Mouse (Mus musculus) megakaryocyte, embryonic 14.5 days (primary cell): ENCODE data around the gene Spem2. TPM values are rescaled to one million over a fixed set of nuclear protein-coding genes. Genes with fewer than 3 reads are reported as not detected.

ENCODE experiments used
- H3K27me3 ChIP-seq: replicated peaks from 2 replicates; pipeline ENCODE3; 2012; ENCODE audit warnings: inconsistent platforms
- H3K36me3 ChIP-seq: replicated peaks from 2 replicates; pipeline ENCODE3; 2012; ENCODE audit warnings: low read length, inconsistent platforms, mixed read lengths
- H3K4me1 ChIP-seq: 2 replicates; pipeline ENCODE4 v1.6.1; 2012; ENCODE audit warnings: inconsistent platforms
- H3K4me3 ChIP-seq: replicated peaks from 2 replicates; pipeline ENCODE3; 2012; ENCODE audit warnings: moderate library complexity, mild to moderate bottlenecking, inconsistent platforms
- H3K9me3 ChIP-seq: 2 replicates; pipeline ENCODE4 v1.6.1; 2012; ENCODE audit warnings: inconsistent platforms
- FLI1 ChIP-seq: IDR thresholded peaks from 2 replicates; pipeline ENCODE4 v1.6.1; 2012; ENCODE audit warnings: low read length, inconsistent platforms, mixed read lengths
- GATA1 ChIP-seq: IDR thresholded peaks from 3 replicates; pipeline ENCODE4 v1.6.1; 2012; ENCODE audit warnings: mixed read lengths, low read length, inconsistent platforms, borderline replicate concordance
- polyA plus RNA-seq: library from polyadenylated mRNA; stranded (reverse); fragments of >175 nt; gene quantifications from 2 replicates; pipeline ENCODE4 v1.2.3, GENCODE M21; 2012; ENCODE audit warnings: low replicate concordance; ENCODE audit not compliant: insufficient read depth

Spem2 gene
- polyA plus RNA-seq, 1 experiment = not detected

DNA sequence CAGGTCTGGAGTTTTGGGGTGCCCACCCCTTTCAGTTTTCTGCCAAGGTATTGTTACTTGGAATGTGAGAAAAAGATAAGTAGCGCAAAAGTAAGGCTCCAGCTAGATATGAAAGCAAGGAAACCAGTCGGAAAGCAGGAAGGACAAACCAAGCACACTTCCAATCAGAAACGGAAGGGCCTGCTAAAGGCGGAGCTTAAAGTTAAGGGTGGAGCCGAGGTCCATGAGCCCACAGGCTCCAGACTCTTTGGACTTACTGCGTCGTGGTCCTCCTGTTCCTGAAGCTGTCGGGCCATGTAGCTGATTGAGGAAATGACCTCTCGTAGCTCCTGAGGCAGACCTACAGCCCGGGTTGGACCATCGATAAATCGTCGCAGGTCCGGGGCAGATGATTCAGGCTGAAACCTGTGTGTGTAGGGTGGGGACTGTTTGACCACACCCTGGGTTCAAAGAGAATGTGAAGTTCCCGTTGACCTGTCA is 33.4 kb downstream of the Spem2 start:
- Histone ChIP-seq H3K9me3 (no peaks in the 10 kb centered on the region), H3K4me3 (peak overlapping the region; percentile 79), H3K27me3 (peaks cover 31% of the 10 kb centered on the region), H3K4me1 (peaks cover 17% of the 10 kb centered on the region), H3K36me3 (no peaks in the 10 kb centered on the region)
- no peak for TF ChIP-seq FLI1
- no peak for TF ChIP-seq GATA1

DNA sequence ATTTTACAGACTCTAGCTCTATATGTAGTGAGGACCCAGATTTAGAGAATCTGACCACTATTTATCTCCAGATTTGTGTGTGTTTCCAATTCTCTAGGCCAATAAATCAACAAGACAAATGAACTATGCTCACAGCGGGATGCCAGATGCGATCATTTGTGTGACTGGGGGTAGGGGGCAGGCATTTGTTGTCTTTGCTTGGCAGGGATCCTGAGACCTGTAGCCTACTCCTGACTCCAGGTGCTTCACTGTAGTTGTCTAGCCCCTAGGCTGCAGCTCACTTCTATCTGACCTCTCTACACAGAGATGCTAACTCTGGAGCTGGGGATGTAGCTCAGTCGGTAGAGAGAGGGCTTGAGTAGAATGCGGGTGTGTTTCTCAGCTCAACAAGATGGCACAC is 36.4 kb downstream of the Spem2 start:
- TF ChIP-seq GATA1 (no peak), FLI1 (no peak)
- Histone ChIP-seq H3K9me3 (no peaks in the 10 kb centered on the region), H3K4me1 (peaks cover 19% of the 10 kb centered on the region), H3K27me3 (peaks cover 54% of the 10 kb centered on the region), H3K36me3 (peaks cover 2% of the 10 kb centered on the region), H3K4me3 (no peak overlapping the region)

DNA sequence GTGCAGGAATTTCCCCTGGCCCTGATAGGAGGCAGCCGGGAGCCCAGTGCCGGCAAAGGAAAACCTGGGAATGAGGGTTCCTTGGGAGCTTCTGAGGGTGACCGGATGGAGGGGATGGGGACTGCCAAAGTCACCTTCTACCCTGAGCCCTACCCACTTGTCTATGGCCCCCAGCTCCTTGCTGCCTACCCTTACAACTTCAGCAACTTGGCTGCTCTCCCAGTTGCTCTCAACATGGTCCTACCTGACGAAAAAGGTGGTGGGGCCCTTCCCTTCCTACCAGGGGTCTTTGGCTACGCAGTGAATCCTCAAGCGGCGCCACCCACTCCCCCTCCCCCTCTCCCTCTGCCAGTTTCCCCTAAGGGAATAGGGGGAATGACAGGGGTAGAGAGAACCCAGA is 39.3 kb downstream of the Spem2 start:
- H3K36me3 ChIP-seq = peaks cover 5% of the 10 kb centered on the region
- peaks cover 72% of the 10 kb centered on the region for H3K27me3 ChIP-seq
- no peaks in the 10 kb centered on the region for H3K9me3 ChIP-seq
- no peak for TF ChIP-seq FLI1
- no peak for TF ChIP-seq GATA1
- H3K4me1 ChIP-seq = peaks cover 31% of the 10 kb centered on the region
- H3K4me3 ChIP-seq = no peak overlapping the region

DNA sequence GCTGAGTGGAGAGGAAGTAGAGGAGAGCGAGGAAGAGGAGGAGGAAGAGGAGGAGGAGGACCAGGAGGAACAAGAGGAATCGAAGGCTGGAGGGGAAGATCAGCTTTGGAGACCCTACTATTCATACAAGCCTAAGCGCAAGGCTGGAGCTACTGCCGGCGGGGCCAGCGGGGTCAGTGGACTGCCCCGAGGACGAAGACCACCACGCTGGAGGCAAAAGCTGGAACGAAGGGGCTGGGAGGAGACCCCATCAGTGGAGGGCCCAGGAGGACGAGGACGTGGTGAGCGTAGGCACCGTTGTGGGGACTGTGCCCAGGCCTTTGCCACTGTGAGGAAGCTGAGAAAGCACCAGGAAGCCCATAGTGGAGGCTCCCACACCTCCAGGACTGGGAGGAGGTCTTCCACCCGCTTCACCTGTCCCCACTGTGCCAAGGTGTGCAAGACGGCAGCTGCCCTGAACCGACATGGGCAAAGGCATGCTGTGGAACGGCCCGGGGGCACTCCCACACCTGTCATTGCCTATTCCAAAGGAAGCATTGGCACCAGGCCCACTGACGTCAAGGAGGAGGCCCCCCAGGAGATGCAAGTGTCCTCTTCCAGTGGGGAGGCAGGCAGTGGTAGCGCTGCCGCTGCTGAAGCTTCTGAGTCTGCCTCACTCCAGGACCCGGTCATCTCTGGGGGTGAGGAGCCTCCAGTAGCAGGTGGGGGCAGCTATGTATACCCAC is 39.8 kb downstream of the Spem2 start:
- Histone ChIP-seq H3K4me3 (no peak overlapping the region), H3K27me3 (peaks cover 73% of the 10 kb centered on the region), H3K36me3 (peaks cover 5% of the 10 kb centered on the region), H3K4me1 (peaks cover 36% of the 10 kb centered on the region), H3K9me3 (no peaks in the 10 kb centered on the region)
- no peak for TF ChIP-seq GATA1
- TF ChIP-seq FLI1 = no peak

DNA sequence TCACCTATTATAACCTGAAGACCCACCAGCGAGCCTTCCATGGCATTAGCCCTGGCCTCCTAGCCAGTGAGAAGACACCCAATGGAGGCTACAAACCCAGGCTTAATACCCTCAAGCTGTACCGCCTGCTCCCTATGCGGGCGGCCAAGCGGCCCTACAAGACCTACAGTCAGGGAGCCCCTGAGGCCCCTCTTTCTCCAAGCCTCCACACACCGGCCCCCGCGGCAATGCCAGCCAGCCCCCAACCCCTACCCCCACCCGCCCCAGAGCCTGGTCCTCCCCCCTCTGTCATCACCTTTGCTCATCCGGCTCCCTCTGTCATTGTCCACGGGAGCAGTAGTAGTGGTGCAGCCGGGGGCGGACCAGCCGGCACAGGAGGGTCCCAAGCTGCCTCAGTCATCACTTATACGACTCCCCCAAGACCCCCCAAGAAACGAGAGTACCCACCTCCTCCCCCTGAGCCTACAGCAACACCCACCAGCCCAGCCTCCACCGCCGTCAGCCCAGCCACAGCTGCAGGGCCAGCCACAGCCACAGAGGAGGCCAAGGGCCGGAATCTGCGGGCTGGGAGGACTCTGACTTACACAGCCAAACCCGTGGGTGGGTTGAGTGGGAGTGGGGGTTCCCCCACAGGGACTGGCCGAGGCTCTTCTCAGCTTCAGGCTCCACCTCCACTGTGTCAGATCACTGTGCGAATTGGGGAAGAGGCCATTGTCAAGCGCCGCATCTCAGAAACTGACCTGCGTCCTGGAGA is 40.6 kb downstream of the Spem2 start:
- Histone ChIP-seq H3K27me3 (peaks cover 75% of the 10 kb centered on the region), H3K36me3 (peaks cover 5% of the 10 kb centered on the region), H3K9me3 (no peaks in the 10 kb centered on the region), H3K4me3 (no peak overlapping the region), H3K4me1 (peaks cover 41% of the 10 kb centered on the region)
- TF ChIP-seq GATA1 (no peak), FLI1 (no peak)

DNA sequence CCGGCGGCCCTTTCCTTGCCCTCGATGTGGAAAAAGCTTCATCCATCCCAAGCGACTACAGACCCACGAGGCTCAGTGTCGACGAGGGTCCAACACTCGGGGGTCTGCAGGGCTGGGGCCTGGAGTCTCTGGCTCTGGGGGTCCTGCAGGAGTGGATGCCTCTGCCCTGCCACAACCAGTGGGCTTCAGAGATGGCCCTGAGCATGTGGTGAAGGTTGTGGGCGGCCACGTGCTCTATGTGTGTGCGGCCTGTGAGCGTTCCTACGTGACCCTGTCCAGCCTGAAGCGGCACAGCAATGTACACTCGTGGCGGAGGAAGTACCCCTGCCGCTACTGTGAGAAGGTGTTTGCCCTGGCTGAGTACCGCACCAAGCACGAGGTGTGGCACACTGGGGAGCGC is 41.8 kb downstream of the Spem2 start:
- Histone ChIP-seq H3K27me3 (peaks cover 65% of the 10 kb centered on the region), H3K4me3 (no peak overlapping the region), H3K9me3 (no peaks in the 10 kb centered on the region), H3K36me3 (peaks cover 5% of the 10 kb centered on the region), H3K4me1 (peaks cover 41% of the 10 kb centered on the region)
- TF ChIP-seq GATA1 = no peak
- no peak for TF ChIP-seq FLI1

DNA sequence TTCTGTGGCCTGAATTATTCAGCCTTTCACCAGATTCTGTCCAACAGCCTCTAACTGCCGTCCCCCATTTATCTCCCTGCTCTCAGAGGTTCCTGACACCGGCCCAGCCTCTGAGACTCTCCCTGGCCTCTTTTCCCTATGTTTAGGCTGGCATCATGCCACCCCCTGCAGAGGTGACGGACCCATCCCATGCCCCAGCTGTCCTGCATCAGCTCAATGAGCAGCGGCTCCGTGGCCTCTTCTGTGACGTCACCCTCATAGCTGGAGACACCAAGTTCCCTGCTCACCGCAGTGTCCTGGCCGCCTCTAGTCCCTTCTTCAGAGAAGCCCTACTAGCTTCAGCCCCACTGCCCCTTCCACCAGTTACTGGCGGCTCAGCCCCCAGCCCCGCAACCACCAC is 42.5 kb downstream of the Spem2 start:
- H3K9me3 ChIP-seq = no peaks in the 10 kb centered on the region
- no peak for TF ChIP-seq FLI1
- no peak for TF ChIP-seq GATA1
- peaks cover 64% of the 10 kb centered on the region for H3K27me3 ChIP-seq
- peaks cover 39% of the 10 kb centered on the region for H3K4me1 ChIP-seq
- peaks cover 5% of the 10 kb centered on the region for H3K36me3 ChIP-seq
- no peak overlapping the region for H3K4me3 ChIP-seq

DNA sequence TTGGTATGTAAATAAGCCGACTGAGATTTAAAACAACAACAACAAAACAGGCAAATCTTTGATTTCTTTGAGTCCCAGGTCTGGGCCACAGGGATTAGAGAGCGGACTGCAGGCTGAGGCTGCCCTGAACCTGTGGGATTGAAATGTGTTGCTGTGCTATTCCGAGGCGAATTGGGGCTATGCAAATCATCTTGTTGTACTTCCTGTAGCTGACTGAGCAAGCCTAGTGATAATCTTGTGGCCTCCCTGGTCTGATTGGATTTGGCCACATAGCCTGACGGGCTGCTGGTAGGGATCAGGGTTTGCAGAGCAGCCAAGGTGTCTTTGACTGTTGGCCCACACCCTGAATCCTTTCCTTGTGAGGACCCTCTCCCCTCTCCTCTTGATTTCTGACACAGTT is 43.3 kb downstream of the Spem2 start:
- Histone ChIP-seq H3K4me3 (peak overlapping the region; percentile 28), H3K36me3 (peaks cover 5% of the 10 kb centered on the region), H3K9me3 (no peaks in the 10 kb centered on the region), H3K4me1 (peaks cover 38% of the 10 kb centered on the region), H3K27me3 (peaks cover 61% of the 10 kb centered on the region)
- TF ChIP-seq GATA1 (no peak), FLI1 (no peak)

DNA sequence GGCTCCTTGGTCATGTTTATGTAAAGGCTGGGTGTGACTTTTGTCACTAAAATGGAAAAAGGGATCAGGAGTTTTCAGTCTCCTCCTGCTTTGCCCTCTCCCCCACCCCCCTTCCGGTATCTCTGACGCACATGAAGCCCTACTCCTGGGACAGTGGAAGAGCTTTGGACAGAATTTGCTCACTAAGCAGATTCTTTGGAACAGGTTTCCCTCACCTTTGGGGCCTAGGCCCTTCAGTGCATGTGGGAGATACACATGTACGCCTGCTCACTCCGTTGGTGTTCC is 50.7 kb downstream of the Spem2 start:
- Histone ChIP-seq H3K4me1 (peaks cover 24% of the 10 kb centered on the region), H3K36me3 (no peaks in the 10 kb centered on the region), H3K4me3 (no peak overlapping the region), H3K27me3 (peaks cover 40% of the 10 kb centered on the region), H3K9me3 (no peaks in the 10 kb centered on the region)
- no peak for TF ChIP-seq GATA1
- no peak for TF ChIP-seq FLI1
